Mouse (Mus musculus) bone marrow, adult 2 months (tissue): ENCODE measurements around the gene Tmem234.

Experiments used
- CTCF ChIP-seq: fragments of 200-500 bp; IDR thresholded peaks from 2 replicates; pipeline ENCODE4 v1.5.1; 2011; ENCODE audit warnings: low read length, control low read depth; ENCODE audit not compliant: control insufficient read depth, insufficient read depth
- POLR2A ChIP-seq: fragments of 200-500 bp; IDR thresholded peaks from 2 replicates; pipeline ENCODE4 v1.6.1; 2011; ENCODE audit warnings: low read depth, mild to moderate bottlenecking, control low read depth, low read length, borderline replicate concordance; ENCODE audit not compliant: control insufficient read depth

- TF ChIP-seq POLR2A (no peak), CTCF (no peak)
Observed at GRCm38 (mm10) chr4:129639221-129639620, 38.8 kb downstream of the Tmem234 start.
